Mouse (Mus musculus) limb, embryonic 14.5 days (tissue): Measurements from ENCODE around the gene Zmiz1. TPM values are rescaled to one million over a fixed set of nuclear protein-coding genes. Genes with fewer than 3 reads are reported as not detected.
A peak's percentile ranks its signal among the peaks of the same experiment; 100 is the strongest.

ENCODE experiments used
- ATAC-seq: fragments of 200-750 bp; cut with Nextera tagmentation; 2 replicates; pipeline ENCODE4 v1.8.0; 2017; ENCODE audit warnings: low read depth, moderate number of reproducible peaks, moderate TSS enrichment; ENCODE audit not compliant: low FRiP score
- DNase-seq: peaks from one replicate; pipeline ENCODE4 v3.0.0-alpha.2; 2015; ENCODE audit warnings: low spot score
- H3K27ac ChIP-seq: fragments of 300-500 bp; sonication (generic); replicated peaks from 2 replicates; pipeline ENCODE4 v1.5.1; 2014; ENCODE audit warnings: low read depth, mild to moderate bottlenecking, low read length, moderate library complexity, mixed read lengths
- H3K27me3 ChIP-seq: fragments of 300-500 bp; sonication (generic); 2 replicates; pipeline ENCODE4 v1.6.1; 2014; ENCODE audit warnings: low read length, mixed read lengths; ENCODE audit not compliant: control insufficient read depth, insufficient read depth
- H3K36me3 ChIP-seq: fragments of 300-500 bp; sonication (generic); 2 replicates; pipeline ENCODE4 v1.6.1; 2014; ENCODE audit warnings: mild to moderate bottlenecking, low read length, moderate library complexity, mixed read lengths; ENCODE audit not compliant: control insufficient read depth, insufficient read depth
- H3K4me1 ChIP-seq: fragments of 300-500 bp; sonication (generic); 2 replicates; pipeline ENCODE4 v1.6.1; 2014; ENCODE audit warnings: antibody characterized with exemption, low read length, mixed read lengths; ENCODE audit not compliant: control insufficient read depth, insufficient read depth
- H3K4me2 ChIP-seq: fragments of 300-500 bp; sonication (generic); replicated peaks from 2 replicates; pipeline ENCODE4 v1.6.1; 2014; ENCODE audit warnings: low read depth, mild to moderate bottlenecking, low read length, moderate library complexity; ENCODE audit not compliant: severe bottlenecking
- H3K4me3 ChIP-seq: fragments of 300-500 bp; sonication (generic); replicated peaks from 2 replicates; pipeline ENCODE4 v1.5.1; 2014; ENCODE audit warnings: low read length
- H3K9ac ChIP-seq: fragments of 300-500 bp; sonication (generic); 2 replicates; pipeline ENCODE4 v1.6.1; 2014; ENCODE audit warnings: mild to moderate bottlenecking, low read depth, low read length, moderate library complexity; ENCODE audit not compliant: severe bottlenecking
- H3K9me3 ChIP-seq: fragments of 300-500 bp; sonication (generic); 2 replicates; pipeline ENCODE4 v1.6.1; 2016; ENCODE audit warnings: low read length; ENCODE audit not compliant: control insufficient read depth
- POLR2A ChIP-seq: fragments of 200-500 bp; IDR thresholded peaks from 2 replicates; pipeline ENCODE4 v1.8.0; 2012; ENCODE audit warnings: inconsistent platforms, mild to moderate bottlenecking, moderate library complexity, borderline replicate concordance; ENCODE audit not compliant: insufficient read depth, insufficient read length; ENCODE audit errors: extremely low read depth
- WGBS: fragments of 180-500 bp; shearing (Covaris S2); extraction: QIAGEN DNeasy Blood & Tissue Kit; methylation state at CpG from one replicate; pipeline ENCODE4 v1.1.7; 2014; 5-methylcytosine and 5-hydroxymethylcytosine counted together
- polyA plus RNA-seq, 2 experiments: library from polyadenylated mRNA; depleted of rRNA in 1 of 2; stranded (reverse) in 1 of 2; unstranded in 1 of 2; fragments of >200 nt; fragmentation: Nextera tagmentation in 1 of 2; extraction: Ambion mirVana in 1 of 2; gene quantifications; 2 replicates each; pipeline versions ENCODE4 v1.2.1 to v1.2.3; 2012 to 2014

Gene Zmiz1
- polyA plus RNA-seq, 2 experiments, result 61.8 to 81.2 TPM

- ATAC-seq, result no peak
- Histone ChIP-seq H3K4me2 (no peak overlapping the region), H3K27ac (no peak overlapping the region)
Measured at GRCm38 (mm10) chr14:25468891-25469529, 10.0 kb downstream of the Zmiz1 start.

GRCm38 (mm10) chr14:25470224-25470805 lies 11.3 kb downstream of the Zmiz1 start:
- Histone ChIP-seq H3K4me1 (peaks cover 79% of the 10 kb centered on the region), H3K4me3 (no peak overlapping the region), H3K36me3 (0 out of 2 replicates have a peak, but pooled peaks cover 11% of the 10 kb centered on the region), H3K9ac (no peak overlapping the region; the same call in 1 of the 2 replicates), H3K27me3 (no peaks in the 10 kb centered on the region), H3K27ac (no peak overlapping the region), H3K4me2 (no peak overlapping the region), H3K9me3 (no peaks in the 10 kb centered on the region)
- DNase-seq (no peak), ATAC-seq (no peak)
- TF ChIP-seq POLR2A, result no peak
- 59% methylated on average over 7 of the region's 7 CpGs for WGBS

More at GRCm38 (mm10) chr14:25468891-25469529, 10.0 kb downstream of the Zmiz1 start:
- H3K4me3 ChIP-seq, result no peak overlapping the region
- no peaks in the 10 kb centered on the region for H3K9me3 ChIP-seq
- no peak for DNase-seq
- 0 out of 2 replicates have a peak, but pooled peaks cover 6% of the 10 kb centered on the region for H3K36me3 ChIP-seq
- WGBS, result 52% methylated on average over 7 of the region's 7 CpGs
- H3K4me1 ChIP-seq, result peaks cover 86% of the 10 kb centered on the region
- no peak for TF ChIP-seq POLR2A
- H3K9ac ChIP-seq, result no peak overlapping the region
- no peaks in the 10 kb centered on the region for H3K27me3 ChIP-seq

GRCm38 (mm10) chr14:25471035-25471434 lies 12.1 kb downstream of the Zmiz1 start:
- no peak overlapping the region for H3K27ac ChIP-seq
- TF ChIP-seq POLR2A, result no peak
- WGBS, result 33% methylated on average over 2 of the region's 2 CpGs
- H3K27me3 ChIP-seq, result no peaks in the 10 kb centered on the region
- H3K9me3 ChIP-seq, result no peaks in the 10 kb centered on the region
- H3K4me3 ChIP-seq, result no peak overlapping the region
- H3K9ac ChIP-seq, result no peak overlapping the region; the same call in 1 of the 2 replicates
- DNase-seq (no peak), ATAC-seq (no peak)
- peaks cover 78% of the 10 kb centered on the region for H3K4me1 ChIP-seq
- H3K36me3 ChIP-seq, result peaks cover 11% of the 10 kb centered on the region
- no peak overlapping the region for H3K4me2 ChIP-seq

GRCm38 (mm10) chr14:25472096-25472861 lies 13.3 kb downstream of the Zmiz1 start:
- no peaks in the 10 kb centered on the region for H3K27me3 ChIP-seq
- 79% methylated on average over 6 of the region's 6 CpGs for WGBS
- no peak for TF ChIP-seq POLR2A
- H3K4me3 ChIP-seq, result no peak overlapping the region
- no peak overlapping the region for H3K9ac ChIP-seq
- H3K27ac ChIP-seq, result 0 out of 2 replicates have a peak overlapping the region, but pooled peaks have one; percentile 67
- H3K36me3 ChIP-seq, result peaks cover 17% of the 10 kb centered on the region
- H3K4me2 ChIP-seq, result no peak overlapping the region
- H3K9me3 ChIP-seq, result no peaks in the 10 kb centered on the region
- H3K4me1 ChIP-seq, result peaks cover 83% of the 10 kb centered on the region
- ATAC-seq, result no peak
- DNase-seq, result no peak

- no peak for TF ChIP-seq POLR2A
- no peak overlapping the region for H3K4me2 ChIP-seq
- peaks cover 21% of the 10 kb centered on the region for H3K36me3 ChIP-seq
- 31% methylated on average over 6 of the region's 6 CpGs for WGBS
- no peak for ATAC-seq
- H3K4me1 ChIP-seq, result peaks cover 90% of the 10 kb centered on the region
- no peaks in the 10 kb centered on the region for H3K9me3 ChIP-seq
- H3K9ac ChIP-seq, result no peak overlapping the region
- no peak for DNase-seq
- no peak overlapping the region for H3K4me3 ChIP-seq
- H3K27ac ChIP-seq, result peak overlapping the region; percentile 67; the same call in 1 of the 2 replicates
- H3K27me3 ChIP-seq, result no peaks in the 10 kb centered on the region
Measured at GRCm38 (mm10) chr14:25472981-25473649, 14.1 kb downstream of the Zmiz1 start.
